Mouse (Mus musculus) regulatory T cell (primary cell): ENCODE results near the gene Milr1.
"Not testable (repeated sequence)": the region's sequence is repeated elsewhere in the genome, so short reads cannot be mapped to it uniquely, and the experiment has no call there.

Experiments
- in situ Hi-C: fragments of 300-600 bp; cut with MboI, MseI; formaldehyde crosslinking; loops from one replicate; pipeline ENCODE4 v1.15.1; 2025; ENCODE audit warnings: high pct_unique_total_duplicates

Gene Milr1

DNA sequence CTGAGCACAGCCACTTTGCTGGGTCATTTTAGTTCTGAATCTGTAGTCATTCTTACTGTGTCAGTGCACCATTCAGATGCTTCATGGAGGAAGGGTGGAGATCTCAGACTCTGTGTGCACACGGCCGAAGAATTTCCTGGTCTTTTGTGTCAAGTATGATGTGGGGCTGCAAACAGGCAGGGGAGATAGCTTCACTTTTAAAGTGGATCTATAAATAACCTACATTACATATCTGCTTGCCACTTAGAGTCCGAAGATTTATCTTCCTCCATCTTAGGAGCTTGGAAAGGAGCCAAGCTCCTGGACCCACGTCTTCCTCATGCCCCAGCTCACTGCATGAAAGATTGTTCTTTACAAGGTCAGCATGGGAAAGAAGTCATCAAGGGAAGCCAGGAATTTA lies 20.3 kb upstream of the Milr1 start:
- in situ Hi-C loops, result no loop called here

DNA sequence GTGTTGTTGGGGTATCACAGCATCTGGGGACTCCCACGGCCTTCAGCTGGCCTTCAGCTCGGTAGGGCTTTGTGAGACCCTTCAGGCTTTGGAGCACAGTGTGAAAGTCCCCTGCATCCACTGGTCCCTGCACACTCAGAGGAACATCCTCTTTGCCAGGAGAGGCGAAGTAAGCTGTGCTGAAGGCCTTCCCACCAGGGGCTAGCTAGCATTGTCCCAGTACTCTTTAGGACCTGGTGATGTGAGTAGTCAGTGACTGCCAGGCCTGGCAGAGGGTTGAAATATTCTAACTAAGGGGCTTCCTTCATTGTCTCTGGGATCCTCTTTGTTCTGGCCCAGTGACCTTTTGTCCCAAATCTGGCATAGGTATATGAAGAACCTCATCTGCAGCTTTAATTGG lies 14.4 kb upstream of the Milr1 start:
- in situ Hi-C loops, result no loop called here

DNA sequence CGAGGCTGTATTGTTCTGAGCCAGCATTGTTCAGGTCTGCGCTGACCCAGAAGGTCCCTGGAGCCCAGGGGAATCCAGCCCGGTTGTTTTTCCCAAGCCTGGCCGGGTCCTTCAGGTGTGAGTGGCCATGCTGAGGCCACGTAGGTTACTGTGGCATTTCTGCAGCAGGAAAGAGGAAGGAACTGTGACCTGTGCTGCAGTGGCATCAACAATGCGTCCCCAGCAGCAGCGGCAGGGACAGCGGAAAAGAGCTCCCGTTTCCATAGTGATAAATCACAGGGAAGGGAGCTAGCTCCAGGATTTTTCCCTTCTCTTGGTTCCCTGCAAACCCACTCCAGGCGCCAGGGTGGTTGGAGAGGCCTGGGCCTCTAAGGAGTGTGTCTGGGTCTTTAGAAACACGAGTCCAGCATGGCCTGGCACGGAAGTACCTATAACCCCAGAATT lies 13.8 kb upstream of the Milr1 start:
- in situ Hi-C loops, result no loop called here

DNA sequence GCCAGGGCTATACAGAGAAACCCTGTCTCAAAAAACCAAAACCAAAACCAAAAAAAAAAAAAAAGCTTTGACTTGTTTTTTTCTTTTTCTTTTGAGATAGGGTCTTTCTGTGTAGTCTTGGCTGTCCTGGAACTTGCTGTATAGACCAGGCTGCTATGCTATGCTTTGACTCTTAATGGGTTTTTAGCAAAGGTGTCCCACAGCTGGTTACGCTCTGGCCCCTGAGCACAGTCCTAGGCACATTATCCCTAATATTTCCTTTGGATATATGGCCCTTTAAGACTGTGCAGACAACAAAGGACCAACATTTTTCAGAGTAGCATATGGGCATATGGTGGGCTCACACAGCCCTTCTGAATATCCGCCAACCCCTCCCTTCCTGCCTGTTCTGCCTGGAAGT lies 11.9 kb upstream of the Milr1 start:
- in situ Hi-C loops, result no loop called here

DNA sequence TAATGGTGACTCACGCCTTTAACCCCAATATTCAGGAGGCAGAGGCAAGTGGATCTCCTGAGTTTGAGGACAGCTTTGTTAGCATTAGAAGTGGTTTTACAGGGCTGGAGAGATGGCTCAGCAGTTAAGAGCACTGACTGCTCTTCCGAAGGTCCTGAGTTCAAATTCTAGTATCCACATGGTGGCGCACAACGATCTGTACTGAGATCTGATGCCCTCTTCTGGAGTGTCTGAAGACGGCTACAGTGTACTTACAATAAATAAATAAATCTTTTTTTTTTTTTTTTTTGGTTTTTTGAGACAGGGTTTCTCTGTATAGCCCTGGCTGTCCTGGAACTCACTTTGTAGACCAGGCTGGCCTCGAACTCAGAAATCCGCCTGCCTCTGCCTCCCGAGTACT lies 10.3 kb upstream of the Milr1 start:
- in situ Hi-C loops, result loop anchor here (5.0 kb wide), 1 partner anchor 93 kb away; no protein-coding TSS in a partner anchor

DNA sequence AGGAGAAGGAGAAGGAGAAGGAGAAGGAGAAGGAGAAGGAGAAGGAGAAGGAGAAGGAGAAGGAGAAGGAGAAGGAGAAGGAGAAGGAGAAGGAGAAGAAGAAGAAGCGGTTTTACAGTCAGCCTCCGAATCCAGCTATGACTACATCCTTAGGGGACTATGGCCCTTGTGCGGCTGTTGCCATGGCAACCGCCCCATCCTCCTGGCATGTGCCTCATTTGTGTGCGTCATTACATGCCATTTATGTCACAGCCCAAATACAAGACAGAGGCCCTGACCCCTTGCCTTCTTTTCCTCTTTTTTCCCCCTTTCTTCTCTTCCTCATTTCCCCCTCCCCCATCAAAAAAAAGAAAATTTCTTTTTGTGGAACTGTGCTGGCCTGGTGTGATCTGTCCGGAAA lies 9.8 kb upstream of the Milr1 start:
- in situ Hi-C loops, result loop anchor here (5.0 kb wide), 1 partner anchor 94 kb away; no protein-coding TSS in a partner anchor

DNA sequence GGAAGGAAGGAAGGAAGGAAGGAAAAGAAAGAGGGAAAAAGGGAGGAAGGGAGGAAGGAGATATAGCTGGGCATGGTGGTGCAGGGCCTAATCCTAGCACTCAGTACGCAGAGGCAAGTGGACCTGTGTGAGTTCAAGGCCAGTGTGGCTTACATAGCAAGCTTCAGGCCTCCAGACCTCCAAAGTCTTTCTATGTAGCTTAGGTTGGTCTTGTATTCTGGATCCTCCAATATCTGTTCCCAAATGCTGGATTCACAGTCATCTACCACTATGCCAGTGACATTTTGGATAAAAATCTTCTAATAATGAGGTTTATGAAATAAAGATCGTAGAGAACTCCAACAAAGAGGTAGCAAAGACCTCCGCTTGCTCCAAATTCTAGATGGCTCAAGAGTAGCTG lies 9.2 kb upstream of the Milr1 start:
- in situ Hi-C loops, result loop anchor here (5.0 kb wide), 1 partner anchor 95 kb away; no protein-coding TSS in a partner anchor

DNA sequence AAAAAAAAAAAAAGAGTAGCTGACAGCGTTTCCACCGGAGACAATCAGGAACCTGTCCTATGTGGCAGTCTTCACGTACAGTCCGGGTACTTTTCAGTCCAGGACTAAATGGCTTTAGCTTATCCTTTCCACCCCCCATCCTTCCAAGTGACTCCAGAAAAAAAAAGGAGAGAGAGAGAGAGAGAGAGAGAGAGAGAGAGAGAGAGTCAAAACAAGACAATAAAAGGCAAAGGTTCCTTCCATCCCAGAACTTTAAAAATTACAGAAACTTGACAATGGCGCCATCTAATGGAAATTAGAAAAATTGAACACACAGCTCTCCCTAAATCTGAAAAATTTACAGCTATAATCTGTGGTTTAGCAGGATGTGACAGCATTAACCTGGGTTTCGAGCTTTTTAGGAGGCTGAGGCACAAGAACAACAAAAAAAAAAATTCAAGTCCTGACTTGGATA lies 8.6 kb upstream of the Milr1 start:
- in situ Hi-C loops, result loop anchor here (5.0 kb wide), 1 partner anchor 95 kb away; no protein-coding TSS in a partner anchor

DNA sequence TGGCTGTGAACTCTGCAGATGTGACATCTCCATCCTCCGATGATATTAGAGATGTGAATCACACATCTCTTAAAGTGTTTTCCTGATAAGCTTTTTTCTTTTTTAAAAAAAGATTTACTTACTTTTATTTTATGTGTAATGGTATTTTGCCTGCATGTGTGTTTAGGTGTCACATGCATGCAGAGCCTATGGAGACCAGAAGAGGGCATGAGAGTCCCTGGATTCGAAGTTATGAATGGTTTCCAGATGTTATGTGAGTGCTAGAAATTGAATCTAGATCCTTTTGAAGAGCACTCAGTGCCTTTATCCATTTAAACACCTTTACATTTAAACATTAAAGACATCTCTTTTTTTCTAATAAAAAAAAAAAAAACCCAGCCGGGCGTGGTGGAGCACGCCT lies 6.1 kb upstream of the Milr1 start:
- in situ Hi-C loops, result loop anchor here (5.0 kb wide), 1 partner anchor 98 kb away; no protein-coding TSS in a partner anchor

DNA sequence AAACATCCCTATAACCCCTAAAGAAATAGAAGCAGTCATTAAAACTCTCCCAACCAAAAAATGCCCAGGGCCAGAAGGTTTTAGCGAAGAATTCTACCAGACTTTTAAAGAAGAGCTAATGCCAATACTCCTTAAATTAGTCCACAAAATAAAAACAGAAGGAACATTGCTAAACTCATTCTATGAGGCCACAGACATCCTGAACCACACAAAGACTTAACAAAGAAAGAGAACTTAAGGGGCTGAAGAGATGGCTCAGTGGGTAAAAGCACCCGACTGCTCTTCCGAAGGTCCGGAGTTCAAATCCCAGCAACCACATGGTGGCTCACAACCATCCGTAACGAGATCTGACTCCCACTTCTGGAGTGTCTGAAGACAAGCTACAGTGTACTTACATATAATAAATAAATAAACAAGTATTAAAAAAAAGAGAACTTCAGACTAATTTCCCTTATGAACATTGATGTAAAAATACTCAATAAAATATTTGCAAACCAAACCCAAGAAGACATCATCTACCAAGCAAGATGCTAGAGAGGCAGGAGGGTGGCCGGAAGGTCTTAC lies 1.4 kb upstream of the Milr1 start:
- in situ Hi-C loops, result not testable (repeated sequence)

DNA sequence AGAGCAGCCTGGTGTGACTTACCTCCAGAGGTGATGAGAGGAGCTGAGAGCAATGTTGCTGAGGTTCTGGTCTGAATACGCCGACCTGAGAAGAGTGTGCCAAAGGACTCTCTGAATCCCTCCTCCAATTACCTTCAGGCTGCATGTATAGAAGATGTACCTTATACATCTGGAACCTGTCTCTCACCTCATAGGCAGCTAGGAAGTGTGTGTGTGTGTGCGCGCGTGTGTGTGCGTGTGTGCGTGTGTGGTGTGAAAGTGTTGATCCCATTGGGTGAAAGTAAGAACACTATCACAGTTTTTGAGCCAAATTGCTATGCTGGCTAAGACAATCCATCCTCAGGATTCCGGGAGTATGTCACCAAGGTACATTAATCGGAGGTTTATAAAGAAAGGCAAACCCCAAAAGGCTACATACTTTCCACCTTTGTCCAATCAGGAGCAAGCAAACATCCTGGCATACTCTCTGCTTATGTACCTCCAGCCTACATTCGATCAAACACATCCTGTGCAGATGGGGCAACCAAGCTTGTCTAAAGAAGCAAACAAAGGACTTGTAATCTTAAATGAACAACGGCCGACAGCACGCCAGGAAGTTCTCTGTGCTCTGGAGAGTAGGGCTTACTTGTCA lies 790 bp upstream of the Milr1 start, which contains the start of gene Pecam1:
Gene Pecam1 (minus strand): TSS at position 508 of the 631 bp plus-strand sequence.
- in situ Hi-C loops, result no loop called here

DNA sequence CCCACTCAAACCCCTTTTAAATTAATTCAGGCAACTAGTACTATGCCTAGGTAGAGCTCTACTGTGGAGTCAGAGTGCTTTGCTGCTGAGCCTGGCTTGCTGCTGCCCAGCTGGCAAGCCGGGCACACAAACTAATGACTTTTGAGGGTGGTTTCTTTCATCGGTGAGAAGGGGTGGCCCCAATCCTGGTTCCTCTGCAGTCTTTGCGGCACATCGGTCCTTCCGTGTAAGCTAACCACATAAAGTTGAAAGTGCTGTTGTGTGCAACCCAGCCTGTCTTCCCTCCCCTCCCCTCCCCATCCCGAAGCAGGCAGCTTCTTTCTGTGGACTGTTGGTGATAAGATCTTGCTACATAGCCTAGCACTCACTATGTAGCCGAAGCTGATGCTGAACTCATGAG lies 1.1 kb downstream of the Milr1 start:
- in situ Hi-C loops, result no loop called here

DNA sequence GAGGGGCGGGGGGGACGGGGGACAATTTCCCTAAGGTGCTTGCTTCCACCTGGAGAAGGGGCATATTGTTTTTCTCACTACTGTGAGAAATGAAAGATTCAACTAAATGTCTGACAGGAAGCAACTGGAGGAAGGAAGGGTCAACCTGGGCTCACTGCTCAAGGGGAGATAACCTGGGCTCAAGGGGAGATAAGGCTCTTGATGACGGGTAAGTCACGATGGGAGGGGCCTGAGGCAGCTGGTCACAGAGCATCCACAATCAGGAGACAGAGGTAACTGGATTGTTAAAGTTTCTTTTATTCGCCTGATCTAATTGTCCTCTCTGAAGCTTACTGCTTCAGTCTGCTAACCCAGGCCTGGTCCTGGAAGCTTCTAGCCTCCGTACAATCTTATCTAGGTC lies 2.3 kb downstream of the Milr1 start:
- in situ Hi-C loops, result no loop called here

DNA sequence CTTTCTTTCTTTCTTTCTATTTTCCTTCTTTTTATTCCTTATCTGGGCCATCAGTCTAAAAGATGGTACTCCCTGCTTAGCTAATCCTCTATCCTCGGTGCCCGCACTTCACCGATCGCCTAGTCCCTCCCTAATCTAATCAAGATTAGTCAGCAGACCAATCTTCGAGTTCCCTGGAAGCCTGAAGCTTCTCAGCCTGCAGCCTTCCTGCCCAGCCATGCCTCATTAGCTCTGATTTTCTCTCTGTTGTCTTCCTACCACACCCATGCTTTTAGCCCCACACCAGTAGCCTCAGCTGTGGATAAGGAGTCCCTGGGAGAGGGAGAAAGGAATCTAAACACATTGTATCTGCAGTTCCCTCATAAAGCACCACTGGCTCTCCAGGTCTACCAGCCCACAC lies 4.6 kb downstream of the Milr1 start:
- in situ Hi-C loops, result no loop called here

DNA sequence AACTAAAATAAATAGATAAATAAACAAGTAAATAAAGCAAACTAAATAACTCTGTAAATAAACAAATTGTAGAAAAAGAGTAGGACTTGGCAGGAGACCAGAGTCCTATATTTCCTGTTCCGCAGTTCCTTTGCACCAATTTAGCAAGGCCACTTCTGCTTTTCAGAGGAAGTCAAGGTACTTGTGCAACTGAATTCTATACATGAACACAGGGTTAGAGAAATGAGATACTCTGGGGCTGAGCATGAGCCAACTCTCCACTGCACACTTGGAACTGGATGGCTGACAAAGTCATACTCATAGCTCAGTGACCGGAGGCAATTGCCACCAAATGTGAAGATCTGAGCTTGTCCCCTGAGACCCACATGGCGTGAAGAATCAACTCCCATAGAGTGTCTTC lies 8.0 kb downstream of the Milr1 start:
- in situ Hi-C loops, result no loop called here

DNA sequence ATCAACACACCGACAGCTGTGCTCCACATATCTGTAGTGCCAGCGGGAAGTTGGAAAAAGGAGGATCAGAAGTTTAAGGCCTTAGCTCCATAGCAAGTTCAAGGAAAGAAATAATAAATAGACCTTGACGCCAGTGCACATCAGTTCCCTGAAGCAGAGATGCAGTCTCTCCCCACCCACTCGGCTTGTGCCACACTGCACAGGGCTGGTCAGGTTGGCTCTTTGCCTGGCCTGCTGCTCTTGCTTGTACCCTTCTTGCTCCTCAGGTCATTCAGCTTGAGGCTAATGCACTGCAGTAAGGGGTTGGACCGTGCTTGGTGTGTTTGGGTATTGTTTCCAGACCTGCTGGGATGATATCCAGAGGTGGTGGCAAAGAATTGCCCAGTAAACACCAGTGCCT lies 9.5 kb downstream of the Milr1 start:
- in situ Hi-C loops, result no loop called here

DNA sequence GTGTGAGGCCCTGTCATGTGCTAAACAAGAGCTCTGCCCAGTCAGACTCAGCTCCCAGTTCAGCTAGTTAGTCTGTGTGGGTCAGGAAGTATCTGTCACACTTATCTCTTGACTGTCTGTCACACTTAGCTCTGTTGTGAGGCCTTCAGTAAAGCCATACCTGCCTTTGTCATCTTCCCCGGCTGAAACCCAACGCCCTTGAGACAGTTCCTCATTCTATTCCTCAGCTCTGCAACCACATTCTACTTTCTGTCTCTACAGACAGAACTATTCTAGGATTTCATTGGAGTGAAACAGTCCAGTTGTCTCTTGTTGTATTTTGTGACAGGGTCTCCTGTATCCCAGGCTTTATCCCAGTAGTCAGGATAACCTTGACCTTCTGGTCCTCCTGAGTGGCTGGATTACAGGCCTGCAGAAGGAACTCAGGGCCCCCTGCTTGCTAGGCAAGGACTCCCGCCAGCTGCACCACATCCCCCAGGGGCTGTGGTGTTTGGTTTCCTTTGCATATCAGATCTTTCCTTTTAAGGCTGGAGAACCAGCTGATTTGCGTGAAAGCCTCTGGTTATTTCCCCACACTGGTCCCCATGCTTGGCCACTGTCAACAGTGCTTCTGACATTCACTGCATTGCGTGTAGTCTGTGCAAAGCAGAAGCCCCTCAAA lies 11.2 kb downstream of the Milr1 start:
- in situ Hi-C loops, result no loop called here

DNA sequence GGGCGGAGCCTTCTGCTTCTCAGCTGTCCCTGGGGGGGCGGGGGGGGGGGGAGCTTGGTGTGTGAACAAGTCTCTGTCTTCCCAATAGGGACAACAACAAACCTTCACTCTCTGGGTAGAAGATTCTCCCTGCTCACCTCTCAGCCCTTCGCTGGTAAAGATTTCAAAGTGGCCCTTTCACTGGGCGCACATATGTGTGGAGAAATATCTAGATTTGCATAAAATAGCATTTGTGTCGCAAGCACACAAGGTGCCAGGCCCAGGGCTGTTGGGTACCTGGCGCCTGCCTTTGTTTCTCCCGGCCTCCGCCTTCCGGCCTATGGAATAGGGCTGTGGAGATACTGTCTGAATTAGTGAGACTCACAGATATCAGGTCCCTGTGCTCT lies 11.8 kb downstream of the Milr1 start:
- in situ Hi-C loops, result no loop called here

DNA sequence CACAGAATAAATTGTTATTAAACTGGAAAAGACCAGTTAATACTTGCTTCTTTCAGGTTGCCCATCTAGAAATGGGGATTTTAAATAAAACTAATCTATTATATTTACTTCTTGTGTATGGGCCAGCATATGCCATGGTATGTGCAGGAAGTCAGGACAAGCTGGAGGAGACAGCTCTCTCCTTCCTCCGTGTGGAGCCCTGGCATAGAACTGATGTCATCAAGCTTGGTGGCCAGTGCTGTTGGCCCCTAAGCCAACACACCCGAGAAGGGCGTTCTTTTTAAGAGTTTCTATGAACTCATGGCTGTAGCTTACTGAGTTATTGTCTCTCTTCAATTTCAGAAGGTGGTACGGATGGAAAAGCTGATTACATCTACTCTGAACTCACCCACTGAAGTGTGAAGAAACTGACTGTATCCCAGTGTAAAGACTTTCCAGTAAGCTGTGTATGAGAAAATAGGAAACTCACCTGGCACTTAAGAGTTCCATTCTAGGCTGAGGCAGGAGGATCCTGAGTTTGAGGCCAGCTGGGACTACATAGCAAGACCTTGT lies 15.7 kb downstream of the Milr1 start:
- in situ Hi-C loops, result no loop called here

DNA sequence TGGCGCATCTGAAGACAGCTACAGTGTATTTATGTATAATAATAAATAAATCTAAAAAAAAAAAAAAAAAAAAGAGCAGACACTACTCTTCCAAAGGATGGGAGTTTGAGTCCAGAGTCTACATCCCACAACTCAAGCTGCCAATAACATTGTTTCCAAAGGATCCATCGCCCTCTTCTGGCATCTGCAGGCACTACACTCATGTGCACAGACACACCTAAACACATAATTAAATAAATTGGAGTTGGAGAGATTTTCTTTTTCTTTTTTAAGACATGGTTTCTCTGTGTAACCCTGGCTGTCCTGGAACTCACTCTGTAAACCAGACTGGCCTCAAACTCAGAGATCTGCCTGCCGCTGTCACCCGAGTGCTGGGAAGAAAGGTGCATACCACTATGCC lies 16.5 kb downstream of the Milr1 start:
- in situ Hi-C loops, result no loop called here

DNA sequence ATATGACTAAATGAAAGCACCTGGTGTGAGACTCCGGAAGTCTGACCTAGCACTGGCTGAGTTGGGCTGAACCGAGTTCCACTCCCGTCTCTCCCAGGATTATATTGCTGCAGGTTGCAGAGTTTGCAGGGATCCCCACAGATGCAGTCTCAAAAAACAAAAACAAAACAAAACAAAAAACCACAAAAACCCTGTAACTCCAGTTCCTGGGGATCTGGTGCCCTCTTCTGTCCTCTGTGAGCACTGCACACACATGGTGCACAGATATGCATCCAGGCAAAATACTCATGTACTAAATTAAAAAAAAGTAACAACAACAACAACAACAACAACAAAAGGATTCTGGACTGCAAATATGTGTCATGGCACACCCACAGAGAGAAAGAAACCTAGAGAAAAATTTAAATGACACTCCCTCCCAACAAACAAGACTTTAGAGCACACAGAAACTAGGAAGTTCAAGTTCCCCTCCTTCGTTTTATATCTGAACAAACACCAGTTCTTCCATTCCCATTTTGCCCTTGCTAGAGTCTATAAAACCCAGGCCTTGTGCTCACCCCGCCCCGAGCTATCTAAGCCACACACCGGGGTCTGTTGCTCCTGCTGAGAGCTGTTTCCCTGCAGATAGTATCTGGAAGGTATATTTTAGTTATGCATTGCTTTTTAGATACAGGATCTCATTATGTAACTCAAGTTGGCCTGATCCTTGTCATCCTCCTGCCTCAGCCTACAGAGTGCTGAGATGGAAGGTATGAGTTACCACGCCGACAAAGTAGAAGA lies 19.4 kb downstream of the Milr1 start:
- in situ Hi-C loops, result no loop called here

DNA sequence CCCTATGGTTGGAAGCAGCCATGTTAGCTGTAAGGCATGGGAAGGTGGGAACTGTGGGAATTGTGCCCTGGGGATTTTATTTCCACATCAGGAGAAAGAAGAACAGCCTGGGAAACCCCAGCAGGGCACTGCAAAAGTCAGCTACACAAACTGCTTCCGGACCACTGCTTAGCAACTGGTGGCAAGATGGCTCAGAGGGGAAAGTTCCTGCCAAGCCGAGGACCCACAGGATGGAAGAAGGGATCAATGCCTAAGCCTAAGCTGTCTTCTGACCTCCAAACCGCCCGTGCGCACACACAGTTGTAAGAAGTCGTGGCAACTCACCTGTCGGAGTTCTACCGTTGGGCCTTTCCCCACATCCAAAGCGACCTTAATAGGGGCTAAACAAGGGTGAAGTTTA lies 22.0 kb downstream of the Milr1 start:
- in situ Hi-C loops, result no loop called here
